Mouse (Mus musculus) brown adipose tissue, adult 24 weeks (tissue): ENCODE measurements around the gene Micu2. TPM values are rescaled to one million over a fixed set of nuclear protein-coding genes. Genes with fewer than 3 reads are reported as not detected.

Experiments used
- H3K27ac ChIP-seq: fragments of 200-500 bp; replicated peaks from 2 replicates; pipeline ENCODE4 v1.5.1; 2012; ENCODE audit warnings: low read depth, mild to moderate bottlenecking, low read length
- H3K4me1 ChIP-seq: fragments of 200-500 bp; 2 replicates; pipeline ENCODE4 v1.6.1; 2012; ENCODE audit warnings: low read length, mixed read lengths; ENCODE audit not compliant: control insufficient read depth, insufficient read depth, insufficient read length
- H3K4me3 ChIP-seq: fragments of 200-500 bp; 2 replicates; pipeline ENCODE4 v1.5.1; 2012; ENCODE audit warnings: low read depth, mild to moderate bottlenecking, low read length, moderate library complexity; ENCODE audit not compliant: insufficient read depth
- polyA plus RNA-seq: library from polyadenylated mRNA; stranded (reverse); fragments of >200 nt; gene quantifications from 2 replicates; pipeline ENCODE4 v1.2.4, GENCODE M21; 2012; ENCODE audit not compliant: missing spikeins, insufficient read depth, insufficient read length

The Micu2 gene
- polyA plus RNA-seq, 1 experiment, result 35.7 TPM

DNA sequence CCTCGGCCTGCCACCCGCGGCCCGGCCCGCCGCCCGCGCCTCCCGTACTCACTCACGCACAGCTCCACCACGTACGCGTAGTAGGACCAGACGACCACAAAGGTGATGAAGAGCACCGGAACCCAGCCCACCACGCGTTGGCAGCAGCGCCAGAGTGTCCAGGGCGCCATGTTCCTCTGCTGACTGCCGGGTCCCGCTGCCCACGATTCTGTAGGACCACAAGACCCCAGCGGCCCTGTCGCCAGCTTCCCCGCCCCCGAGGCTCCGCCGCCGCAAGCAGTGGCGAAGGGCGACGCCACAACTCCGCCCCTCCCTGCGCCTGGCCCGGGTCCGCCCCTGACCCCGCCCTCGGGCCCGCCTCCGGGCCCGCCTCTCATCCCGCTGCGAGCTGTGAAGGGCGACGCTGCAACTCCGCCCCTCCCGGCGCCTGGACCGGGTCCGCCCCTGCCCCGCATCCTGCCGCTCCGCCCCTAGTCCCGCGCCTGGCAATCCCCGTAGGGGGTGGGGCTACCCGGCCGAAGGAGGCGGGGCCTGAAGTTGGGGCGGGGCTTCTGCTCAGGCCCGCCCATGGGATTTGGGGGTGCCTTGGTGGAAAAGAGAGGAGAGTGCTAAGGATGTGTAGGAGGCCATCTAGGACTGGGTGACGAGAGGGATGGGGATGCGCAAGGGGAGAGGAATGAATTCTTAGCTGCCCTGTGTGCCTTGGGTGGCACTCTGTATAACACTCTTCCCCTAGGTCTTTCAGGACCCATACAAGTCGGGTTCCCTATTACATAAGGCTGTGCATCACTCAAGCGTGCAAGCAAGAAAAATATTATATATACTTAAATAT is 108.8 kb downstream of the Micu2 start, which contains the start of gene Zdhhc20:
TSS of gene Zdhhc20 (minus strand) at position 266 of the 832 bp plus-strand sequence.
- H3K27ac ChIP-seq, result peak within 1 kb of the TSS; percentile 63
- peak within 1 kb of the TSS; percentile 97 for H3K4me3 ChIP-seq
- 0 out of 2 replicates have a peak, but pooled peaks cover 5% of the 10 kb centered on the region for H3K4me1 ChIP-seq

DNA sequence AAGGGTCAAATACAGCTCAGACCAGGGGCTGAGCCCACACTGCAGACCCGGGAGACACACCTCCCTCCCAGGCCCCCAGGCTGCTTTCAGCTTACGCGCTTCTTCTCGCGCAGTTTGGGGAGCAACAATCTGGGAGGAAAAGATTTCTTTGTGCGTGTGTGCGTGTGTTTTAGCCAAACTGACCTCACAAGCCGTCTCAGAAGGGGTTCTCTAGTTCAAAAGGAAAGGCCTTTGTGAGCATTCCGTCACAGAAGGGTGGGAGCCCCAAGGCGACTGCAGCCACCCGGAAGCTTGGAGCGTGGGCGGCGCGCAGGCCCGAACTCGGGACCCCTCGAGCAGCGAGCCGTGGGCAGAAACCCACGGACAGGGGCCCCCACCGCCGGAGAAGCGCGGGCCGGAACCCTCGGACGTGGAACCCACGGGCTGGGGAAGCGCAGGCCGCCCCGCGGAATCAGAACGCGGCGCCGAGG is 109.5 kb downstream of the Micu2 start:
- H3K27ac ChIP-seq, result peak overlapping the region; percentile 63
- 0 out of 2 replicates have a peak, but pooled peaks cover 5% of the 10 kb centered on the region for H3K4me1 ChIP-seq
- peak overlapping the region; percentile 97 for H3K4me3 ChIP-seq

- no peak overlapping the region for H3K4me3 ChIP-seq
- H3K4me1 ChIP-seq, result peaks cover 14% of the 10 kb centered on the region; the same call in 1 of the 2 replicates
- H3K27ac ChIP-seq, result peak overlapping the region; percentile 18; the same call in 1 of the 2 replicates
Measured at GRCm38 (mm10) chr14:57887171-57887570, 111.9 kb downstream of the Micu2 start.

- H3K4me3 ChIP-seq, result no peak overlapping the region
- H3K4me1 ChIP-seq, result peaks cover 17% of the 10 kb centered on the region
- H3K27ac ChIP-seq, result no peak overlapping the region
Measured at GRCm38 (mm10) chr14:57886032-57886431, 113.0 kb downstream of the Micu2 start.

- H3K27ac ChIP-seq, result no peak overlapping the region
- H3K4me1 ChIP-seq, result peaks cover 17% of the 10 kb centered on the region
- no peak overlapping the region for H3K4me3 ChIP-seq
Measured at GRCm38 (mm10) chr14:57883341-57883740, 115.7 kb downstream of the Micu2 start.

- peaks cover 12% of the 10 kb centered on the region for H3K4me1 ChIP-seq
- H3K27ac ChIP-seq, result peak overlapping the region; percentile 44; the same call in 1 of the 2 replicates
- H3K4me3 ChIP-seq, result no peak overlapping the region
Measured at GRCm38 (mm10) chr14:57882720-57883119, 116.3 kb downstream of the Micu2 start.

GRCm38 (mm10) chr14:57881793-57882192 is 117.3 kb downstream of the Micu2 start:
- H3K4me3 ChIP-seq, result no peak overlapping the region
- H3K4me1 ChIP-seq, result peaks cover 12% of the 10 kb centered on the region
- H3K27ac ChIP-seq, result 0 out of 2 replicates have a peak overlapping the region, but pooled peaks have one; percentile 5

GRCm38 (mm10) chr14:57881074-57881473 is 118.0 kb downstream of the Micu2 start:
- Histone ChIP-seq H3K4me1 (peaks cover 12% of the 10 kb centered on the region), H3K27ac (no peak overlapping the region), H3K4me3 (no peak overlapping the region)

- no peak overlapping the region for H3K27ac ChIP-seq
- peaks cover 8% of the 10 kb centered on the region for H3K4me1 ChIP-seq
- H3K4me3 ChIP-seq, result no peak overlapping the region
Measured at GRCm38 (mm10) chr14:57877921-57878320, 121.1 kb downstream of the Micu2 start.

GRCm38 (mm10) chr14:57866676-57867276 is 132.3 kb downstream of the Micu2 start:
- Histone ChIP-seq H3K27ac (no peak overlapping the region), H3K4me1 (peaks cover 2% of the 10 kb centered on the region; the same call in 1 of the 2 replicates), H3K4me3 (no peak overlapping the region)

Other genes with a start within 250 kb of the Micu2 start
- 19.5 and 20.1 TPM in 2 replicates for gene Lats2, start 240.9 kb downstream of the Micu2 start, polyA plus RNA-seq
- gene Sap18, start 201.1 kb downstream of the Micu2 start, polyA plus RNA-seq, result 55.9 and 69.4 TPM in 2 replicates
- gene Ska3, start 173.1 kb downstream of the Micu2 start, polyA plus RNA-seq, result not detected in 2 replicates
- 117 and 149 TPM in 2 replicates for gene Mrpl57, start 173.0 kb downstream of the Micu2 start, polyA plus RNA-seq
- 5.1 and 11.0 TPM in 2 replicates for gene Zdhhc20, start 109.0 kb downstream of the Micu2 start, polyA plus RNA-seq
- 1.3 and 2.9 TPM in 2 replicates for gene Fgf9, start 71.3 kb upstream of the Micu2 start, polyA plus RNA-seq